Mouse (Mus musculus) hindbrain, postnatal 0 days (tissue): Measurements from ENCODE around the gene Cdhr1. TPM values are rescaled to one million over a fixed set of nuclear protein-coding genes. Genes with fewer than 3 reads are reported as not detected.

ENCODE experiments used
- ATAC-seq: fragments of 200-750 bp; cut with Nextera tagmentation; 2 replicates; pipeline ENCODE4 v1.8.0; 2017; ENCODE audit warnings: mild to moderate bottlenecking, moderate TSS enrichment, moderate library complexity
- DNase-seq: peaks from one replicate; pipeline ENCODE4 v3.0.0-alpha.2; 2015; ENCODE audit warnings: low spot score
- H3K27ac ChIP-seq: fragments of 300-500 bp; sonication (generic); 2 replicates; pipeline ENCODE4 v1.5.1; 2014; ENCODE audit warnings: mild to moderate bottlenecking
- H3K27me3 ChIP-seq: fragments of 300-500 bp; sonication (generic); 2 replicates; pipeline ENCODE4 v1.6.1; 2014; ENCODE audit warnings: low read length, mixed read lengths; ENCODE audit not compliant: insufficient read depth
- H3K36me3 ChIP-seq: fragments of 300-500 bp; sonication (generic); 2 replicates; pipeline ENCODE4 v1.6.1; 2014; ENCODE audit warnings: low read length, mixed read lengths; ENCODE audit not compliant: insufficient read depth
- H3K4me1 ChIP-seq: fragments of 300-500 bp; sonication (generic); 2 replicates; pipeline ENCODE4 v1.6.1; 2014; ENCODE audit warnings: antibody characterized with exemption, low read length, mixed read lengths; ENCODE audit not compliant: insufficient read depth
- H3K4me2 ChIP-seq: fragments of 300-500 bp; sonication (generic); 2 replicates; pipeline ENCODE4 v1.6.1; 2014; ENCODE audit warnings: low read depth, mild to moderate bottlenecking, low read length, moderate library complexity, mixed read lengths
- H3K4me3 ChIP-seq: fragments of 300-500 bp; sonication (generic); 2 replicates; pipeline ENCODE4 v1.5.1; 2014; ENCODE audit warnings: low read length
- H3K9ac ChIP-seq: fragments of 300-500 bp; sonication (generic); replicated peaks from 2 replicates; pipeline ENCODE4 v1.6.1; 2014; ENCODE audit warnings: mild to moderate bottlenecking, low read length, moderate library complexity, mixed read lengths
- H3K9me3 ChIP-seq: fragments of 300-500 bp; sonication (generic); 2 replicates; pipeline ENCODE4 v1.6.1; 2016; ENCODE audit warnings: low read length, mixed read lengths
- CTCF ChIP-seq: IDR thresholded peaks from 2 replicates; pipeline ENCODE4 v1.5.1; 2016; ENCODE audit warnings: antibody characterized with exemption, control low read depth, low read depth
- WGBS: fragments of 180-500 bp; shearing (Covaris S2); extraction: QIAGEN DNeasy Blood & Tissue Kit; methylation state at CpG from one replicate; pipeline ENCODE4 v1.1.7; 2014; 5-methylcytosine and 5-hydroxymethylcytosine counted together
- polyA plus RNA-seq: library from polyadenylated mRNA; unstranded; fragments of >200 nt; fragmentation: Nextera tagmentation; extraction: Ambion mirVana; gene quantifications from 2 replicates; pipeline ENCODE4 v1.2.1, GENCODE M21; 2015
- total RNA-seq: library from RNA; depleted of rRNA; stranded (reverse); fragments of >200 nt; gene quantifications from 2 replicates; pipeline ENCODE4 v1.2.3, GENCODE M21; 2014

The Cdhr1 gene
- total and polyA plus RNA-seq, 2 experiments from 2014 or later = 6.6 to 8.0 TPM

DNA sequence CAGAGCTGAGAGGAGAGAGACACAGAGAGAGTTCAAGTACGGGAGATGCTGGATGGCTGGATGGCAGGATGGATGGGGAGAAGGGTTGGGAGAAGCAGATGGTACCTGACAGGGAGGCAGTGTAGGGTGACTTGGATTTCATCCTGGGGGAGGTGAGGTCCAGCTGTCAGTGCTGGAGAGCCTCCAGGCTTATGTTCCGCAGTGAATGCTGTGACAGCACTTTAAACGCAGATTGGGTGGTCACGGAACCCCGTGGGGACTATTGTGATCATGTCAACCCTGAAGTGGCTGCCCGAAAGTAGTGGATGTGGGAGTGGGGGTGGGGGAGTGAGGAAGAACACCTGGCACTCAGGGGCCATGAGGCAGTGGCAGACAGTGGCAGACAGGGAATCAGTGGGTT, 3.7 kb downstream of the Cdhr1 start:
- WGBS = 35% methylated on average over 6 of the region's 6 CpGs
- Histone ChIP-seq H3K4me1 (no peaks in the 10 kb centered on the region; the same call in 1 of the 2 replicates), H3K9ac (no peak overlapping the region), H3K27me3 (no peaks in the 10 kb centered on the region), H3K36me3 (no peaks in the 10 kb centered on the region), H3K4me2 (no peak overlapping the region), H3K4me3 (no peak overlapping the region), H3K9me3 (no peaks in the 10 kb centered on the region), H3K27ac (no peak overlapping the region)
- no peak for TF ChIP-seq CTCF
- peak; percentile 31 for DNase-seq
- 0 out of 2 replicates have a peak, but pooled peaks have one; percentile 37 for ATAC-seq

GRCm38 (mm10) chr14:37083755-37084154, 14.4 kb downstream of the Cdhr1 start:
- no peak for ATAC-seq
- no peak overlapping the region for H3K4me3 ChIP-seq
- no peak for TF ChIP-seq CTCF
- H3K27me3 ChIP-seq = no peaks in the 10 kb centered on the region
- no peak overlapping the region for H3K4me2 ChIP-seq
- no peaks in the 10 kb centered on the region for H3K9me3 ChIP-seq
- DNase-seq = no peak
- H3K36me3 ChIP-seq = no peaks in the 10 kb centered on the region
- WGBS = 37% methylated on average over 4 of the region's 4 CpGs
- no peaks in the 10 kb centered on the region for H3K4me1 ChIP-seq
- H3K27ac ChIP-seq = no peak overlapping the region
- H3K9ac ChIP-seq = no peak overlapping the region

GRCm38 (mm10) chr14:37080724-37081123, 17.4 kb downstream of the Cdhr1 start:
- Histone ChIP-seq H3K4me1 (no peaks in the 10 kb centered on the region), H3K27ac (no peak overlapping the region), H3K9me3 (no peaks in the 10 kb centered on the region), H3K27me3 (no peaks in the 10 kb centered on the region), H3K4me2 (no peak overlapping the region), H3K36me3 (no peaks in the 10 kb centered on the region), H3K9ac (no peak overlapping the region), H3K4me3 (no peak overlapping the region)
- DNase-seq = no peak
- ATAC-seq = no peak
- no peak for TF ChIP-seq CTCF
- 83% methylated on average over 1 of the region's 1 CpGs for WGBS

DNA sequence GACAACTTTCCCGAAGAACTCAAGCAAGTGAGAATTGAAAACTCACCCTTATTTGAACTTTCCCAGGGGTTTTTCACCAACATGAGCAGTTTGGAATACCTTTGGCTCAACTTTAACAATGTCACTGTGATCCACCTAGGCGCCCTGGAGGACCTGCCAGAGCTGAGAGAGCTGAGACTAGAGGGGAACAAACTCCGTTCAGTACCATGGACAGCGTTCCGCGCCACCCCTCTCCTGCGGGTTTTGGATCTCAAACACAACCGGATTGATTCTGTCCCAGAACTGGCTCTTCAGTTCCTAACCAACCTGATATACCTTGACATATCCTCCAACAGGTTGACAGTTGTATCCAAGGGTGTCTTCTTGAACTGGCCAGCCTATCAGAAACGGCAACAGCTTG, 29.6 kb downstream of the Cdhr1 start:
- no peaks in the 10 kb centered on the region for H3K9me3 ChIP-seq
- ATAC-seq = no peak
- H3K9ac ChIP-seq = no peak overlapping the region
- H3K27me3 ChIP-seq = no peaks in the 10 kb centered on the region
- H3K36me3 ChIP-seq = no peaks in the 10 kb centered on the region
- H3K4me1 ChIP-seq = no peaks in the 10 kb centered on the region
- H3K4me2 ChIP-seq = no peak overlapping the region
- H3K27ac ChIP-seq = no peak overlapping the region
- DNase-seq = peak; percentile 34
- no peak overlapping the region for H3K4me3 ChIP-seq
- WGBS = 27% methylated on average over 9 of the region's 9 CpGs
- TF ChIP-seq CTCF = no peak

DNA sequence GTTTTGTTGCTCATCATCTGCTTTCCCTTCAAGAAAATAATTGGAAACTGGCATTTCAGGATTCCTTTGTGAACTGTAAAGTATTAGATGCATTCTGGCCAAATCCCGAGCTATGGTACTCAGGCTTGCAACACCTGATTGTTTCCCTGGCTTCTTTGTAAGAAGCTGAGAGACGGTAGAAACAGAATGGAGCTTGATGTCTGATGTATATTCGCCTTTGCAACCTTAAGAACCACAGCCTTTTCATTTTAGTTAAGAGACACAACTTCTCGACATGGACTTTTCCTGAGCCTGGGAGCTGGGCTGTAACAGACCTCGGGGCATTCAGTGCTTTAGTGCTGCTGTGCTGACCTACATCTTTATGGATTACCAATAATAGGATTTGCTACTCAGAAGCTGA, 30.5 kb downstream of the Cdhr1 start, which contains the start of gene Lrit2:
Gene Lrit2, plus strand, starts transcription at position 301 of the 400 bp plus-strand sequence.
- Histone ChIP-seq H3K4me3 (no peak within 1 kb of the TSS), H3K36me3 (no peaks in the 10 kb centered on the region), H3K9me3 (no peaks in the 10 kb centered on the region), H3K4me1 (no peaks in the 10 kb centered on the region), H3K27ac (no peak within 1 kb of the TSS), H3K9ac (no peak within 1 kb of the TSS), H3K4me2 (no peak within 1 kb of the TSS), H3K27me3 (no peaks in the 10 kb centered on the region)
- 67% methylated on average over 5 of the region's 5 CpGs for WGBS
- DNase-seq = no peak
- no peak for TF ChIP-seq CTCF
- ATAC-seq = no peak

- WGBS = 50% methylated on average over 2 of the region's 2 CpGs
- TF ChIP-seq CTCF = no peak
- no peak for ATAC-seq
Measured at GRCm38 (mm10) chr14:37066636-37067035, 31.5 kb downstream of the Cdhr1 start.

DNA sequence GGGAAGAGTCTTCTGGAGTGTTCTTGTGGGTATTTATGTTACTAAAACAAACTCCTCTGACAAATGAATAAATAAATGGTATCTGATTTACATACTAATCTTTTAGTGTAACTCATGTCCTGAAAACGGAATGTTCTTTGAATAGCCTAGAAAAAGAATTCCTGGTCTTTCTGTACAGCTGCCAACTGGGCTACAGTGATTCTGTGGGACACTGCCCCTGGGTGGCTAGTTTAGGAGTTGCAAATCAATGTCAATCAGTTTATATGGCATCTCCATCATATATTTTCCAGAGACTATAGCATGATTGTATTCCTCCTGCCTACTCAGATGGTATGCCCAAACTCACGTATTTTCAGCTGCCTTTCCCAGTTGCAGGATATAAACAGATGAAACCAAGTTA, 33.3 kb downstream of the Cdhr1 start:
- Histone ChIP-seq H3K27ac (no peak overlapping the region), H3K27me3 (no peaks in the 10 kb centered on the region), H3K36me3 (no peaks in the 10 kb centered on the region), H3K9ac (no peak overlapping the region), H3K4me1 (no peaks in the 10 kb centered on the region), H3K4me2 (no peak overlapping the region), H3K4me3 (no peak overlapping the region), H3K9me3 (no peaks in the 10 kb centered on the region)
- TF ChIP-seq CTCF = peak; percentile 31
- WGBS = 58% methylated on average over 2 of the region's 2 CpGs
- ATAC-seq (no peak), DNase-seq (no peak)

More at GRCm38 (mm10) chr14:37066636-37067035, 31.5 kb downstream of the Cdhr1 start:
- Histone ChIP-seq H3K4me1 (no peaks in the 10 kb centered on the region), H3K9me3 (no peaks in the 10 kb centered on the region), H3K36me3 (no peaks in the 10 kb centered on the region), H3K27ac (no peak overlapping the region), H3K27me3 (no peaks in the 10 kb centered on the region), H3K4me2 (no peak overlapping the region), H3K4me3 (no peak overlapping the region), H3K9ac (no peak overlapping the region)
- DNase-seq = no peak
